Mouse (Mus musculus) hindbrain, embryonic 11.5 days (tissue): ENCODE measurements around the gene AU041133. TPM values are rescaled to one million over a fixed set of nuclear protein-coding genes. Genes with fewer than 3 reads are reported as not detected.
A peak's percentile ranks its signal among the peaks of the same experiment; 100 is the strongest.
"Not testable (repeated sequence)": the region's sequence is repeated elsewhere in the genome, so short reads cannot be mapped to it uniquely, and the experiment has no call there.

Experiments used
- ATAC-seq: fragments of 200-750 bp; cut with Nextera tagmentation; 2 replicates; pipeline ENCODE4 v1.8.0; 2017; ENCODE audit warnings: mild to moderate bottlenecking, moderate TSS enrichment, moderate library complexity; ENCODE audit not compliant: low FRiP score
- DNase-seq: peaks from one replicate; pipeline ENCODE4 v3.0.0-alpha.2; 2015; ENCODE audit warnings: low spot score
- H3K27ac ChIP-seq: fragments of 300-500 bp; sonication (generic); 2 replicates; pipeline ENCODE4 v1.5.1; 2014; ENCODE audit warnings: mild to moderate bottlenecking, low read depth, low read length
- H3K27me3 ChIP-seq: fragments of 300-500 bp; sonication (generic); 2 replicates; pipeline ENCODE4 v1.6.1; 2014; ENCODE audit warnings: mild to moderate bottlenecking, low read length, moderate library complexity, mixed read lengths; ENCODE audit not compliant: control insufficient read depth, insufficient read depth
- H3K36me3 ChIP-seq: fragments of 300-500 bp; sonication (generic); 2 replicates; pipeline ENCODE4 v1.6.1; 2014; ENCODE audit warnings: mild to moderate bottlenecking, low read length, moderate library complexity, mixed read lengths; ENCODE audit not compliant: control insufficient read depth, insufficient read depth
- H3K4me1 ChIP-seq: fragments of 300-500 bp; sonication (generic); replicated peaks from 2 replicates; pipeline ENCODE4 v1.6.1; 2014; ENCODE audit warnings: low read length, mixed read lengths; ENCODE audit not compliant: control insufficient read depth, insufficient read depth
- H3K4me2 ChIP-seq: fragments of 300-500 bp; sonication (generic); replicated peaks from 2 replicates; pipeline ENCODE4 v1.6.1; 2014; ENCODE audit warnings: mild to moderate bottlenecking, low read depth, low read length
- H3K4me3 ChIP-seq: fragments of 300-500 bp; sonication (generic); 2 replicates; pipeline ENCODE4 v1.5.1; 2014; ENCODE audit warnings: low read depth, low read length
- H3K9ac ChIP-seq: fragments of 300-500 bp; sonication (generic); 2 replicates; pipeline ENCODE4 v1.6.1; 2014; ENCODE audit warnings: low read depth, low read length
- H3K9me3 ChIP-seq: fragments of 300-500 bp; sonication (generic); 2 replicates; pipeline ENCODE4 v1.6.1; 2016; ENCODE audit warnings: low read length; ENCODE audit not compliant: control insufficient read depth
- WGBS: fragments of 180-500 bp; shearing (Covaris S2); extraction: QIAGEN DNeasy Blood & Tissue Kit; methylation state at CpG from one replicate; pipeline ENCODE4 v1.1.7; 2014; 5-methylcytosine and 5-hydroxymethylcytosine counted together
- polyA plus RNA-seq: library from polyadenylated mRNA; unstranded; fragments of >200 nt; fragmentation: Nextera tagmentation; extraction: Ambion mirVana; gene quantifications from 2 replicates; pipeline ENCODE4 v1.2.1, GENCODE M21; 2014

Gene AU041133
- polyA plus RNA-seq, result 5.6 and 6.9 TPM in 2 replicates

DNA sequence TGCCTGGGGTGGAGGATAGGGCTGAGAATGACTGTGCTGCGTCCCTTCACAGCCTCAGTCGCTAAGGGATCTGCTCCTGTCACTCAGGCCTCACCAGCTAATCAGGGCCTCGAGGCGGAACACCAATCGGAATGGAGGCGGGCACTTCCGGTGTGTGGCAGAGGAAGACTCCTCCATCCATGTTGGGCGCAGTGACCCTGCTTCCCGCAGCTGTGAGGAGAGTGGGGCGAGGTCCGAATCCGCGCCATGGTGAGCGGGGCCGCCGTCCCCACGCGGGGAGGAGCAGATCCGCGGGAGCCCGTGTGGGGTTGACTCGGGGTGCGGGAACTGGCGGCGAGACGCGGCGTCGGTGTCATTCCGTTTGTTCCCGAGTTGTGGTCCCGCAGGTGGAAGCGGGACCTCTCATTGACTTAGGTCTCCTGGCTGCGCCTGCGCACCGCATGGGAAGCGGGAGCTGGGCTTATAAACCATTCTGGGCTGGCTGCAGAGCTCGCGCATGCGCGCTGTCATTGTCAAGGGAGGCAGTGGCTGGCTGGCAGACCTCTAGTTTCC is at the start of gene AU041133:
AU041133 (plus strand) TSS at position 164 of the 552 bp plus-strand sequence.
- WGBS, result 3% methylated on average over 35 of the region's 41 CpGs

DNA sequence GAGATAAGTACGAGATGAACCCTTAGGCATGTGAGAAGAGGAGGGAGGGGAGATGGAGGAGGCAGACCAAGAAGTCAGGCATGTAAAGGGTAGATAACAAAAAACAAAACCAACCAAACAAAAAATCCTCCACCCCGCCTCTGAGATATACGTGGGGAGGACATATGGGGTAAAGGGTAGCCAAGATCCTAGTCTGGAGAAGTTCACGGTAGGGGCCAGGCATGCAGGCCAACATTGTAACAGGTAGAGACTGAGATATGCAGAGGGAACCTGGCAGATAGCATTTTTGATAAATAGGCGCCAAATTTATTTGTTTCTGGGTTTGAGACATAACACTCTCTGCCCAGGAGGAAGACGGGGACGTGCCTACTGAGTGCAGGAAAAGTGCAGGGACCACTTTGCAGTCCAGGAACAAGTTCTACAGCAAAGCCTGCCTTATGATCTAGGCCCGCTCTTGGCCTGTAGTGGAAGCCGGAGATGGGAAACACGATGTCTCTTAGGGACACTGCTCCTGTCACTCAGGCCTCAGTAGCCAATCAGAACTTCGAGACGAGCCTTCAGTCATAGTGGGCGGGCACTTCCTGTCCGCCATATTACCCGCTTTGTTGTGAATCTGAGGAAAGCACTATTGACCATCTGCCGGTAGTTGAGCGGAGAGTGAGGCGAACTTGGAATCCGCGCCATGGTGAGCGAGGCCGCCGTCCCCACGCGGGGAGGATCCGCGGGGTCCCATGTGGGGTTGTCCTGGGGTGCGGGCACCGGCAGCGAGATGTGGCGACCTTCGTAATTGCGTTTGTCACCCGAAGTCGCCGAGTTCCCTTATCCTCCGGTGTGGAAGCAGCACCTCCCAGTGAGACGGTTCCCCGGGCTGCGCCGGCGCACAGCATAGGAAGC is 44.8 kb upstream of the AU041133 start, which contains the start of gene BC024063:
BC024063 (plus strand) TSS at position 626 of the 894 bp plus-strand sequence.
- ATAC-seq (peak; percentile 98), DNase-seq (peak; percentile 80)
- not testable (repeated sequence) for H3K9me3 ChIP-seq, H3K27me3 ChIP-seq, H3K4me1 ChIP-seq, H3K36me3 ChIP-seq
- peak within 1 kb of the TSS; percentile 32 for H3K4me2 ChIP-seq
- peak within 1 kb of the TSS; percentile 62 for H3K9ac ChIP-seq
- WGBS, result 21% methylated on average over 39 of the region's 42 CpGs
- H3K4me3 ChIP-seq, result peak within 1 kb of the TSS; percentile 46
- H3K27ac ChIP-seq, result peak within 1 kb of the TSS; percentile 54; the same call in 1 of the 2 replicates

More for the DNA sequence above, at the start of gene AU041133:
- Histone ChIP-seq H3K27ac (peak within 1 kb of the TSS; percentile 67), H3K4me2 (peak within 1 kb of the TSS; percentile 50), H3K27me3 (no peaks in the 10 kb centered on the region), H3K36me3 (no peaks in the 10 kb centered on the region), H3K9me3 (peaks cover 16% of the 10 kb centered on the region), H3K4me1 (no peaks in the 10 kb centered on the region), H3K9ac (peak within 1 kb of the TSS; percentile 71), H3K4me3 (peak within 1 kb of the TSS; percentile 63)
- DNase-seq (peak; percentile 89), ATAC-seq (peak; percentile 100)

DNA sequence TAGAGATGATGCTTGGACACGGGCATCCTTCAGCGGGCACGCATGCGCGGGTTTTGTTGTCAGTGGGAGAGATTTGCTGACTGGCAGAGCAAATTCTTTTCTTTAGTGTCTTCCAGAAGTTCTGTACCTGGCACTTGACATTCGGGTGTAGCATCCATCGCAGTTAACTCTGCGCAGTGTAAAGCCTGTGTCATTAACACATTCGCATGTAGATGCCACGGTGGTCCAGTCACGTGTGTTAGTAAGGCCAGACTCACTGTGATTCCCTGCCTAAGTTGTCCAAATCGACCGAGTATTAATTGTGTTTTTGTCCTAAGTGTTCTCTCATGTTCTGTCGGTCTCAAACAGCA is 44.2 kb upstream of the AU041133 start:
- Histone ChIP-seq H3K4me2 (peak overlapping the region; percentile 32), H3K9ac (peak overlapping the region; percentile 62), H3K4me3 (peak overlapping the region; percentile 46), H3K27ac (peak overlapping the region; percentile 54; the same call in 1 of the 2 replicates)
- H3K9me3 ChIP-seq, H3K36me3 ChIP-seq, H3K4me1 ChIP-seq, H3K27me3 ChIP-seq, DNase-seq: not testable (repeated sequence)
- ATAC-seq, result peak; percentile 38; the same call in 1 of the 2 replicates
- WGBS, result 26% methylated on average over 14 of the region's 14 CpGs

DNA sequence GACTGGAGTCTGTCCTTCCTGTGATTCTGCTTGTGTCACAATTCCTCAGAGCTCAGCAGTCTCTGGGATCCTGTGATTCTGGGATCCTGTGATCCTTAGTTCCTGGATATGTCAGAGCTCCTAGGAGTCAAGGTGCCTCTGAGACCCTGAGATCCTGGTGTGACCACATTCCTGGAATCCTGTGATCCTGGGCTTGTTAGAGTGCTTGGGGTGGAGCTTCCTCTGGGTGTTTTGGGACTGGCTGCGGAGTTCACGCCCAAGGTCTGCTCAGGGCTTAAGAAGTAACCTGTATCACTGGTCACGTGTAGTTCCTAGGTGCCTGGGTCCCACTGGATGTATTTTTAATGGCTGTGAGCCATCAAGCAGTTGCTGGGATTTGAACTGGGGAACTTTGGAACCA is 10.6 kb upstream of the AU041133 start:
- 82% methylated on average over 3 of the region's 3 CpGs for WGBS
- peaks cover 5% of the 10 kb centered on the region for H3K9me3 ChIP-seq
- ATAC-seq (no peak), DNase-seq (no peak)
- H3K4me1 ChIP-seq, result no peaks in the 10 kb centered on the region
- H3K9ac ChIP-seq, result no peak overlapping the region
- no peaks in the 10 kb centered on the region for H3K36me3 ChIP-seq
- H3K4me3 ChIP-seq, result no peak overlapping the region
- no peaks in the 10 kb centered on the region for H3K27me3 ChIP-seq
- no peak overlapping the region for H3K4me2 ChIP-seq
- no peak overlapping the region for H3K27ac ChIP-seq

DNA sequence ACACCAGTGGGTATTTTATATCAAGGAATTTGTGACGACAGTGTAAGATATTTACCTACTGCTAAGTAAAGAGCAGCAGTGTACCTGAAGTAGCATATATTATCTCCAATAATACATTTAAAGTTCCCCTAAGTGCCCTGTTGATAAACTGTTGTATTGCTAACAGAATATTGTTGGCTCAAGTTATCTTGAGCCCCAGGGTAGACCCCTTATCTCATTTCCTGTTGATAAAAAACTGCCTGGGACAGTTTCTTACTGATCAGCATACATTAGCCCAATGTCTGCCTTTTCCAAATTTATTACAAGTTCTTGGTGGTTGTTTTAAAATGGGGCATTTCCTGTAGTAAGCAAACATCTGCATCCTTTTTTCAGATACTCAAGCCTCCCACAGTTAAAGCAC is 17.5 kb downstream of the AU041133 start:
- H3K27me3 ChIP-seq, result no peaks in the 10 kb centered on the region
- no peaks in the 10 kb centered on the region for H3K36me3 ChIP-seq
- no peak for ATAC-seq
- H3K27ac ChIP-seq, result no peak overlapping the region
- H3K9ac ChIP-seq, result no peak overlapping the region
- 98% methylated on average over 1 of the region's 1 CpGs for WGBS
- peaks cover 16% of the 10 kb centered on the region for H3K9me3 ChIP-seq
- no peak for DNase-seq
- no peak overlapping the region for H3K4me2 ChIP-seq
- no peak overlapping the region for H3K4me3 ChIP-seq
- no peaks in the 10 kb centered on the region for H3K4me1 ChIP-seq

DNA sequence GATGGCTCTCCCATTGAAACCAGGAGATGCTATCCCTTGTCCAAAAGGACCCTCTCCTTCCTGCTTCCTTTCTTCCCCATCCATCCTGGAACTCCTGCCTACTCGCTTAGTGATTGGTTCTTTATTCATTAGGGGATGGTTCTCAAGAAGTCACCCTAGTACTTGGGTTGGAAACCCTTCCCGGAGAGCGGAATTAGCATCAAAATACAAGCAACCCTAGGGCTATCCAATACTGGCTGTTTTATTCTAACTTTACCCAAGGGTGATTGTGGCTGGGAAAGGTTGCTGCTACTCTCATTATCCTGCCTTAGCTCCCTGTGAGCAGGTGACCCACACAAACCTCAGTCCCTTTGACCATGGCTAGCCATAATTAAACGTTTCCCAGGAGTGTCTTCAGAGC is 19.8 kb downstream of the AU041133 start:
- H3K9ac ChIP-seq, result no peak overlapping the region
- WGBS, result 81% methylated on average over 4 of the region's 4 CpGs
- no peak overlapping the region for H3K4me3 ChIP-seq
- H3K36me3 ChIP-seq, result peaks cover 9% of the 10 kb centered on the region
- H3K4me2 ChIP-seq, result no peak overlapping the region
- H3K27ac ChIP-seq, result no peak overlapping the region
- H3K4me1 ChIP-seq, result no peaks in the 10 kb centered on the region
- peaks cover 33% of the 10 kb centered on the region for H3K9me3 ChIP-seq
- H3K27me3 ChIP-seq, result no peaks in the 10 kb centered on the region
- no peak for DNase-seq
- no peak for ATAC-seq

DNA sequence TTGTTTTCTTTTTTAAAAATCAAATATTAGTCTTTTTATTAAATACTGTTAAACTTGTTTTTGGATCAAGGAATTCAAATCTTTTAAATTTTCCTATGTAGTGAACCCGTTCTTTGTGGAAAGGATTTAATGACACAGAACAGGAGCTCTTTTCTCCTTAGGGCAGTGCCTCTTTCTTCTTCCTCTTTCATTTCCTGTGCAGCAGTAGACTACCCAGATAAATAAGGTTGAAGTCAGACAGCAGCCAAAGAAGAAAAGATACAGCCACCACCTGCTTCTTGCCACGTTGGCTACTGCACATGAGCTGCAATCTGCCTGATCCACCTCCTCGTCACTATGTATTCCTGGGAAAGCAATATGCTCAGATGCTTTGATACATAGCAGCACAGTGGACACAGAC is 40.0 kb downstream of the AU041133 start:
- H3K4me3 ChIP-seq, result no peak overlapping the region
- H3K4me1 ChIP-seq, result no peaks in the 10 kb centered on the region
- ATAC-seq (no peak), DNase-seq (no peak)
- no peaks in the 10 kb centered on the region for H3K36me3 ChIP-seq
- no peaks in the 10 kb centered on the region for H3K27me3 ChIP-seq
- no peaks in the 10 kb centered on the region for H3K9me3 ChIP-seq
- H3K27ac ChIP-seq, result no peak overlapping the region
- no peak overlapping the region for H3K4me2 ChIP-seq
- WGBS, result 77% methylated on average over 3 of the region's 3 CpGs
- no peak overlapping the region for H3K9ac ChIP-seq

DNA sequence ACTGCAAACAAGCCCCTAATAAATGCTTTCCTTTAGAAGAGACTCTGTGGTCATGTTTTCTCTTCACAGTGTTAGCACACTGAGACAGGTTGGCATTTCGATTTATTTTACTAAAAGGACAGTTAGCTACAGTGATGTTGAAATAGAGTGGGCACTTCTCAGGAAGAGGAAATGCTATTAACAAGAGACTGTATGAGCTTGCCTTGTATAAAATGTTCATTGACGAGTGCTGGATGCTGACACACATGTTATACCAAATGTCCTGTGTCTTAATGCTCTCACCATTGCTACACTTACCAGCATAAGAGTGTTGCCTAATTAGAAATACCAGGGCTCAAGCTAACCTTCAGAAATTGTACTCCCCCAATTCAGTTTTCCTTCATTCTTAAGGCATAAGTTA is 42.0 kb downstream of the AU041133 start:
- no peaks in the 10 kb centered on the region for H3K9me3 ChIP-seq
- H3K4me3 ChIP-seq, result no peak overlapping the region
- DNase-seq, result no peak
- no peaks in the 10 kb centered on the region for H3K27me3 ChIP-seq
- H3K36me3 ChIP-seq, result no peaks in the 10 kb centered on the region
- no peaks in the 10 kb centered on the region for H3K4me1 ChIP-seq
- no peak overlapping the region for H3K9ac ChIP-seq
- H3K27ac ChIP-seq, result no peak overlapping the region
- ATAC-seq, result no peak
- 84% methylated on average over 2 of the region's 2 CpGs for WGBS
- no peak overlapping the region for H3K4me2 ChIP-seq
